12 mouse cellular contexts compared by ENCODE assay signal in the genomic region with DNA sequence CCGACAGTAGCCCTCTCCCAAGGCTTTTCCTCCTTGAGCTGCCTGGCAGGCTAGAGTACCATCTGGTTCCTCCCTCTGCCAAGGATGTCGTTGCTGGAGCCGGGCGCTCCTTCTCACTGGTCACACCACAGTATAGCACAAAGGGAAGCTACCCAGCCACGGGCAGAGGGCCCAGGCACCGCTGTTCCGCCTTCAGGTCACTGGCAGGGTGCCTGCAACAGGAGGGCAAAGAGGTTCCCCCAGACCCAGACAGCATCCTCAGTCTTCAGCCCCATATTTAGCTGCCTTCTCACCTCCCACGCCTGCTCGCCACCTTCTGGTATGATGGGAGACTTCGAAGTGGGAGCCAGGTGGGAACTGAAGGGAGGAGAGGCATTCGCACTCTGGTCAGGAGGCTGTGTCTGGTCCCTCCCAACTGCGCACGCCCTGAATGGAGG. TPM values are rescaled to one million over a fixed set of nuclear protein-coding genes. Genes with fewer than 3 reads are reported as not detected.
DNase-seq lines count a peak whose midpoint lies in the region; ATAC-seq and TF ChIP-seq lines count a peak whose summit lies in the region.
"Had no signal": no experiment of that assay in that cellular context is flagged by ENCODE, and none has a peak within 500 bp of the region (broad histone marks: within the 10 kb centered on the region; RNA-seq: fewer than 3 reads in every experiment).

No protein-coding gene starts in this region.

- H3K4me1 ChIP-seq in kidney, embryonic 16.5 days (ENCODE audit: insufficient read depth, low read length): peaks cover 2% of the 10 kb centered on the region; the same call in 1 of the 2 replicates

- WGBS in kidney, embryonic 16.5 days: 45% methylated on average over 13 of the region's 13 CpGs

- peaks cover 31% of the 10 kb centered on the region for H3K27me3 ChIP-seq in kidney, embryonic 16.5 days (ENCODE audit: insufficient read depth, low read length)

- peak in 1 of 2 experiments; percentile 60 for DNase-seq in layer of hippocampus, adult 2 months (ENCODE audit: low spot score in 2 of 2)
- no peak for DNase-seq in layer of hippocampus, adult 18-20 months (ENCODE audit: low spot score in 2 of 2)
- DNase-seq in brain, adult 2 months (ENCODE audit: low read depth, low spot score): peak; percentile 97
- DNase-seq in cerebellum, postnatal 25 days: peak; percentile 93 to 95
- peak; percentile 83 to 86 for DNase-seq in left cerebral cortex, postnatal 36 days (ENCODE audit: low spot score in 2 of 2)
- no peak for DNase-seq in kidney, postnatal 4 days
- no peak for DNase-seq in lung, postnatal 25 days (ENCODE audit: low spot score)
- DNase-seq: kidney, adult 18-20 months; thymus, postnatal 25 days had no signal

- H3K9ac ChIP-seq in kidney, embryonic 16.5 days (replicated peaks; ENCODE audit: low read length): no peak overlapping the region

- no peaks in the 10 kb centered on the region for H3K36me3 ChIP-seq in kidney, embryonic 16.5 days (ENCODE audit: insufficient read depth, low read length)

- H3K9me3 ChIP-seq in kidney, embryonic 16.5 days (ENCODE audit: low read length): no peaks in the 10 kb centered on the region

- no peak for ATAC-seq in kidney, embryonic 16.5 days (ENCODE audit: low FRiP score, low TSS enrichment)
- ATAC-seq: lung, postnatal 0 days had no signal

- H3K4me2 ChIP-seq in kidney, embryonic 16.5 days (replicated peaks; ENCODE audit: low read depth, low read length): no peak overlapping the region

- peak overlapping the region; percentile 65; the same call in 1 of the 2 replicates for H3K27ac ChIP-seq in layer of hippocampus, adult 2 months
- H3K27ac ChIP-seq in kidney, embryonic 16.5 days (ENCODE audit: low read length): no peak overlapping the region

- H3K4me3 ChIP-seq in layer of hippocampus, adult 2 months: no peak overlapping the region
- H3K4me3 ChIP-seq in kidney, embryonic 16.5 days (ENCODE audit: low read length): no peak overlapping the region
- H3K4me3 ChIP-seq: myocyte had no signal

- intact Hi-C loops in left cerebral cortex, postnatal 36 days (cut with DNase I): no loop called here

- TF ChIP-seq CTCF in layer of hippocampus, adult 2 months (conservative IDR thresholded peaks at IDR 0.05): no peak

RNA-seq across cellular contexts. Expression of a gene that starts 7.1 kb away (rescaled TPM):
- 1 to 10 TPM in 1 of 2 experiments, under 1 TPM in 1; 0.56 to 1.0 TPM for total RNA-seq in layer of hippocampus, adult 2 months (2021)
- 1 to 10 TPM in 1 of 2 experiments, under 1 TPM in 1; 0.91 to 1.6 TPM for total RNA-seq in layer of hippocampus, adult 18-20 months (2021)
- 1 to 10 TPM; 1.3 to 1.9 TPM for total RNA-seq in left cerebral cortex, postnatal 36 days (2021)
- polyA plus RNA-seq in kidney, embryonic 16.5 days (2015; fragmentation: Nextera tagmentation; extraction: Ambion mirVana): 0.63 and 0.81 TPM in 2 replicates
- polyA plus RNA-seq: myocyte had no signal

RNA-seq across cellular contexts. Expression of a gene that starts 19.1 kb away (rescaled TPM):
- 100 to 1,000 TPM; 106 to 112 TPM for total RNA-seq in layer of hippocampus, adult 2 months (2021)
- 100 to 1,000 TPM; 112 to 119 TPM for total RNA-seq in layer of hippocampus, adult 18-20 months (2021)
- 100 to 1,000 TPM; 120 to 121 TPM for total RNA-seq in left cerebral cortex, postnatal 36 days (2021)
- polyA plus RNA-seq in kidney, embryonic 16.5 days (2015; fragmentation: Nextera tagmentation; extraction: Ambion mirVana): 3.5 and 3.8 TPM in 2 replicates

RNA-seq across cellular contexts. Expression of a gene that starts 23.7 kb away (rescaled TPM):
- 10 to 100 TPM; 25.2 to 26.3 TPM for total RNA-seq in layer of hippocampus, adult 2 months (2021)
- total RNA-seq in layer of hippocampus, adult 18-20 months (2021): 10 to 100 TPM; 21.9 to 22.7 TPM
- total RNA-seq in left cerebral cortex, postnatal 36 days (2021): 10 to 100 TPM; 23.1 to 26.4 TPM
- polyA plus RNA-seq in kidney, embryonic 16.5 days (2015; fragmentation: Nextera tagmentation; extraction: Ambion mirVana): 26.3 and 29.8 TPM in 2 replicates

RNA-seq across cellular contexts. Expression of a gene that starts 25.1 kb away (rescaled TPM):
- total RNA-seq in layer of hippocampus, adult 2 months (2021): 1 to 10 TPM; 2.6 to 2.7 TPM
- 1 to 10 TPM; 2.3 to 2.5 TPM for total RNA-seq in layer of hippocampus, adult 18-20 months (2021)
- 1 to 10 TPM; 1.7 to 2.7 TPM for total RNA-seq in left cerebral cortex, postnatal 36 days (2021)
- polyA plus RNA-seq in kidney, embryonic 16.5 days (2015; fragmentation: Nextera tagmentation; extraction: Ambion mirVana): 5.9 and 6.4 TPM in 2 replicates

RNA-seq across cellular contexts. Expression of a gene that starts 33.3 kb away (rescaled TPM):
- total RNA-seq in layer of hippocampus, adult 2 months (2021): 10 to 100 TPM; 31.1 to 31.8 TPM
- total RNA-seq in layer of hippocampus, adult 18-20 months (2021): 10 to 100 TPM; 26.2 to 29.9 TPM
- 10 to 100 TPM; 24.7 to 33.0 TPM for total RNA-seq in left cerebral cortex, postnatal 36 days (2021)
- 159 and 170 TPM in 2 replicates for polyA plus RNA-seq in kidney, embryonic 16.5 days (2015; fragmentation: Nextera tagmentation; extraction: Ambion mirVana)

Comparison
In these comparisons a context has a peak if more than half of its experiments do, and no peak if none do; other contexts are left out.
1. DNase-seq: peak in brain, adult 2 months (single experiment), cerebellum, postnatal 25 days (2 of 2) and left cerebral cortex, postnatal 36 days (2 of 2); none in layer of hippocampus, adult 18-20 months (0 of 2), kidney, postnatal 4 days (0 of 2) and lung, postnatal 25 days (single experiment).